Mouse (Mus musculus) right cerebral cortex, adult 2 months (tissue): ENCODE measurements around the gene Hlcs.

Experiments used
- DNase-seq, 2 experiments: peaks; one replicate each; pipeline ENCODE4 v3.0.0; 2021 to 2022; ENCODE audit warnings: low spot score in 2 of 2

Hlcs gene

GRCm38 (mm10) chr16:94327781-94328711 is 14.7 kb upstream of the Hlcs start, which contains the start of gene Ripply3:
Ripply3 (plus strand) TSS chr16:94328420.
- no peak for DNase-seq

GRCm38 (mm10) chr16:94326008-94326407 is 12.6 kb upstream of the Hlcs start:
- no peak for DNase-seq

GRCm38 (mm10) chr16:94323681-94324080 is 10.3 kb upstream of the Hlcs start:
- no peak for DNase-seq

GRCm38 (mm10) chr16:94320223-94320622 is 6.9 kb upstream of the Hlcs start:
- DNase-seq, result no peak

GRCm38 (mm10) chr16:94317752-94318151 is 4.4 kb upstream of the Hlcs start:
- no peak for DNase-seq

- DNase-seq, result no peak
Observed at GRCm38 (mm10) chr16:94315215-94315614, 1.8 kb upstream of the Hlcs start.

- DNase-seq, result no peak
Observed at GRCm38 (mm10) chr16:94314626-94315025, 1.3 kb upstream of the Hlcs start.

- peak; percentile 84 to 85 for DNase-seq
Observed at GRCm38 (mm10) chr16:94312663-94313228, 625 bp downstream of the Hlcs start.

- DNase-seq, result no peak
Observed at GRCm38 (mm10) chr16:94311931-94312330, 1.4 kb downstream of the Hlcs start.

- no peak for DNase-seq
Observed at GRCm38 (mm10) chr16:94311416-94311815, 2.0 kb downstream of the Hlcs start.

- no peak for DNase-seq
Observed at GRCm38 (mm10) chr16:94309025-94309424, 4.3 kb downstream of the Hlcs start.

GRCm38 (mm10) chr16:94307942-94308341 is 5.4 kb downstream of the Hlcs start:
- DNase-seq, result no peak

GRCm38 (mm10) chr16:94307526-94307925 is 5.8 kb downstream of the Hlcs start:
- no peak for DNase-seq

- DNase-seq, result no peak
Observed at GRCm38 (mm10) chr16:94303203-94303535, 10.2 kb downstream of the Hlcs start.

GRCm38 (mm10) chr16:94302274-94303202 is 10.8 kb downstream of the Hlcs start:
- peak; percentile 67 to 72 for DNase-seq

GRCm38 (mm10) chr16:94301696-94302095 is 11.7 kb downstream of the Hlcs start:
- no peak for DNase-seq

GRCm38 (mm10) chr16:94301194-94301593 is 12.2 kb downstream of the Hlcs start:
- DNase-seq, result no peak

- DNase-seq, result no peak
Observed at GRCm38 (mm10) chr16:94299210-94299609, 14.2 kb downstream of the Hlcs start.

- no peak for DNase-seq
Observed at GRCm38 (mm10) chr16:94298081-94298480, 15.3 kb downstream of the Hlcs start.

- DNase-seq, result no peak
Observed at GRCm38 (mm10) chr16:94291141-94291540, 22.2 kb downstream of the Hlcs start.

- peak; percentile 60 to 69 for DNase-seq
Observed at GRCm38 (mm10) chr16:94290073-94290999, 23.0 kb downstream of the Hlcs start.
